Mouse (Mus musculus) forebrain, embryonic 14.5 days (tissue): Measurements from ENCODE around the gene Copz1. TPM values are rescaled to one million over a fixed set of nuclear protein-coding genes. Genes with fewer than 3 reads are reported as not detected.
A peak's percentile ranks its signal among the peaks of the same experiment; 100 is the strongest.
"Not testable (repeated sequence)": the region's sequence is repeated elsewhere in the genome, so short reads cannot be mapped to it uniquely, and the experiment has no call there.

Source experiments
- ATAC-seq: fragments of 200-750 bp; cut with Nextera tagmentation; 2 replicates; pipeline ENCODE4 v1.8.0; 2017; ENCODE audit warnings: mild to moderate bottlenecking, moderate library complexity
- DNase-seq: peaks from one replicate; pipeline ENCODE4 v3.0.0-alpha.2; 2015; ENCODE audit warnings: low spot score
- H3K27ac ChIP-seq: fragments of 300-500 bp; sonication (generic); 2 replicates; pipeline ENCODE4 v1.5.1; 2014; ENCODE audit warnings: low read depth, mild to moderate bottlenecking, control low read depth, low read length, moderate library complexity
- H3K27me3 ChIP-seq: fragments of 300-500 bp; sonication (generic); replicated peaks from 2 replicates; pipeline ENCODE4 v1.6.1; 2014; ENCODE audit warnings: low read length, control low read depth, mixed read lengths; ENCODE audit not compliant: control insufficient read depth, insufficient read depth
- H3K36me3 ChIP-seq: fragments of 300-500 bp; sonication (generic); 2 replicates; pipeline ENCODE4 v1.6.1; 2014; ENCODE audit warnings: low read length, control low read depth; ENCODE audit not compliant: control insufficient read depth, insufficient read depth
- H3K4me1 ChIP-seq: fragments of 300-500 bp; sonication (generic); 2 replicates; pipeline ENCODE4 v1.6.1; 2014; ENCODE audit warnings: antibody characterized with exemption, low read length, control low read depth; ENCODE audit not compliant: control insufficient read depth, insufficient read depth
- H3K4me2 ChIP-seq: fragments of 300-500 bp; sonication (generic); 2 replicates; pipeline ENCODE4 v1.6.1; 2014; ENCODE audit warnings: mild to moderate bottlenecking, control low read depth, low read length
- H3K4me3 ChIP-seq: fragments of 300-500 bp; sonication (generic); 2 replicates; pipeline ENCODE4 v1.5.1; 2014; ENCODE audit warnings: low read depth, low read length, control low read depth
- H3K9ac ChIP-seq: fragments of 300-500 bp; sonication (generic); 2 replicates; pipeline ENCODE4 v1.6.1; 2014; ENCODE audit warnings: mild to moderate bottlenecking, low read length, control low read depth, moderate library complexity
- H3K9me3 ChIP-seq: fragments of 300-500 bp; sonication (generic); replicated peaks from 2 replicates; pipeline ENCODE4 v1.6.1; 2016; ENCODE audit warnings: low read length, control low read depth, mixed read lengths; ENCODE audit not compliant: control insufficient read depth
- WGBS: fragments of 180-500 bp; shearing (Covaris S2); extraction: QIAGEN DNeasy Blood & Tissue Kit; methylation state at CpG from one replicate; pipeline ENCODE4 v1.1.7; 2014; 5-methylcytosine and 5-hydroxymethylcytosine counted together
- polyA plus RNA-seq: library from polyadenylated mRNA; unstranded; fragments of >200 nt; fragmentation: Nextera tagmentation; extraction: Ambion mirVana; gene quantifications from 2 replicates; pipeline ENCODE4 v1.2.1, GENCODE M21; 2014

Gene Copz1
- polyA plus RNA-seq, 1 experiment from 2014 or later, result 271 TPM

DNA sequence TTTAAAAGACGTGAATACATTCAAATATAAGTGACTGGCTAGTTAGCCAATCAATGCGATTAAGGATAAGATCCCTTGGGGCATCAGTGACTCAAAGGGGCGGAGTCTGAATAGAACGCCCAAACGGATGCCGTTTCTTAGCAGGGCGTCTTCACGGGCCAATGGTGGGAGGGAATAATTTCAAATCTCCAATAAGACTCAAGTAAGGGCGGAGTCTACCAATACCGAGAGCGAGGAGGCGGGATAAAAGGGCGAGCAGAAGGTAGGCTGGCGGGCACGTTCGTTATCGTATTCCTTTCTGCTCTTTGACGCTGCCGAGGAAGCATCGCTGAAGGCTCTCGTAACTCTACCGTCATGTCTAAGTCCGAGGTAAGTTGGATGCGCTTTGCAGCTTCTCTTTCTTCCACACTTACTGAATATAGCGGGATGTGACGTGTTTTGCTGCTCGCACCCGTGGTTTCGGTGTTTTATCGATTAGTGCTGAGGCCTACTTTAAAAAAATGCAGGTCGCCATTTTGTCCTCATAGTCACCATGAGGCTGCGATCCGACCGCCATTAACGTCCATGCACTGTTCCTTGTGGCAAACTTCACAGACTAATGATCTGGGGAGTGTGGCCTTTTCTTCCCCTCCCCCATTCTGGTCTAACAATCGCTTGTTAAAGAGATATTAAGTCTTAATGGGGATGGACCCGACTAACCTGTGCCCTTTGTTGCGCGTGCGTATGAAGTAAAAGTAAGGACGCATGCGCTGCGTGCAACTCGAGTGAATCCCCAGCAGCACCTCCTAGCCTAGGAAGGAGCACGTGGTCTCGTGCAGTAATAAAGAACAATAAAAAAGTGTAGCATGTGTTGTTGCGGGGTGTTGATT, 32.1 kb upstream of the Copz1 start, which contains the start of gene Hnrnpa1:
Gene Hnrnpa1, plus strand, starts transcription at position 273 of the 869 bp plus-strand sequence.
- Histone ChIP-seq H3K9me3 (no peaks in the 10 kb centered on the region), H3K4me3 (peak within 1 kb of the TSS; percentile 59), H3K27me3 (no peaks in the 10 kb centered on the region), H3K4me2 (peak within 1 kb of the TSS; percentile 67), H3K4me1 (peaks cover 24% of the 10 kb centered on the region), H3K36me3 (peaks cover 46% of the 10 kb centered on the region), H3K9ac (peak within 1 kb of the TSS; percentile 78), H3K27ac (peak within 1 kb of the TSS; percentile 95)
- WGBS, result under 1% methylated on average over 47 of the region's 47 CpGs
- ATAC-seq (peak; percentile 92), DNase-seq (peak; percentile 100)

- 12% methylated on average over 12 of the region's 12 CpGs for WGBS
Measured at GRCm38 (mm10) chr15:103241071-103242018, 31.2 kb upstream of the Copz1 start.

GRCm38 (mm10) chr15:103242885-103243284, 29.6 kb upstream of the Copz1 start:
- H3K4me2 ChIP-seq, result peak overlapping the region; percentile 67
- 66% methylated on average over 8 of the region's 8 CpGs for WGBS
- peaks cover 64% of the 10 kb centered on the region for H3K36me3 ChIP-seq
- DNase-seq (no peak), ATAC-seq (no peak)
- H3K4me3 ChIP-seq, result peak overlapping the region; percentile 59
- peaks cover 24% of the 10 kb centered on the region for H3K4me1 ChIP-seq
- H3K27me3 ChIP-seq, result no peaks in the 10 kb centered on the region
- H3K9ac ChIP-seq, result peak overlapping the region; percentile 44; the same call in 1 of the 2 replicates
- H3K27ac ChIP-seq, result no peak overlapping the region
- no peaks in the 10 kb centered on the region for H3K9me3 ChIP-seq

More at GRCm38 (mm10) chr15:103241071-103242018, 31.2 kb upstream of the Copz1 start:
- Histone ChIP-seq H3K4me1 (peaks cover 24% of the 10 kb centered on the region), H3K4me3 (peak overlapping the region; percentile 59), H3K27ac (peak overlapping the region; percentile 92), H3K9ac (peak overlapping the region; percentile 78), H3K4me2 (peak overlapping the region; percentile 67), H3K36me3 (peaks cover 48% of the 10 kb centered on the region)
- not testable (repeated sequence) for H3K9me3 ChIP-seq, H3K27me3 ChIP-seq, ATAC-seq, DNase-seq

DNA sequence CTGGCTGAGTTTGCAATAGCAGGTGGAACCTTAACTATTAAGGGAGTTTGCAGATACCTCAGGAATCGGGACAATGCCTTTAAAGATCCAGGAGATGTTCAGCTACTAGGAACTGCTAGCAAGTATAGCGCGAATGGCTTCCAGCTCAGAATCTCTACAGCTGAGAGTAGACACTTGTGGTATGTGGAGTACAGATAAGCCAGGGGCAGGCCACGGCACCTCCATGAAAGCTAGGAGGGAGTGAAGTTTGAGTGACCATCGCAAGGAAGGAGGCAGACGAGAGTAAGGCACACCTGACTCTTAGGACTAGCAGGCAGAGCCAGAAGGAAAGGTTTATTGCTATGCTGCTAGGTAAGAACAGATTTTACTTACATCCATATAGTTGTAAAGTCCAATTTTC, 26.9 kb upstream of the Copz1 start:
- Histone ChIP-seq H3K4me3 (no peak overlapping the region), H3K9ac (no peak overlapping the region), H3K9me3 (no peaks in the 10 kb centered on the region), H3K4me1 (peaks cover 21% of the 10 kb centered on the region), H3K27me3 (no peaks in the 10 kb centered on the region), H3K4me2 (no peak overlapping the region), H3K36me3 (peaks cover 81% of the 10 kb centered on the region), H3K27ac (no peak overlapping the region)
- WGBS, result 84% methylated on average over 6 of the region's 6 CpGs
- DNase-seq, result no peak
- no peak for ATAC-seq

GRCm38 (mm10) chr15:103247078-103247781, 25.3 kb upstream of the Copz1 start:
- H3K9me3 ChIP-seq, result no peaks in the 10 kb centered on the region
- H3K36me3 ChIP-seq, result peaks cover 68% of the 10 kb centered on the region
- ATAC-seq, result no peak
- no peak overlapping the region for H3K9ac ChIP-seq
- H3K4me2 ChIP-seq, result no peak overlapping the region
- 91% methylated on average over 9 of the region's 9 CpGs for WGBS
- H3K4me1 ChIP-seq, result peaks cover 19% of the 10 kb centered on the region
- no peak overlapping the region for H3K4me3 ChIP-seq
- no peak for DNase-seq
- no peak overlapping the region for H3K27ac ChIP-seq
- H3K27me3 ChIP-seq, result no peaks in the 10 kb centered on the region

DNA sequence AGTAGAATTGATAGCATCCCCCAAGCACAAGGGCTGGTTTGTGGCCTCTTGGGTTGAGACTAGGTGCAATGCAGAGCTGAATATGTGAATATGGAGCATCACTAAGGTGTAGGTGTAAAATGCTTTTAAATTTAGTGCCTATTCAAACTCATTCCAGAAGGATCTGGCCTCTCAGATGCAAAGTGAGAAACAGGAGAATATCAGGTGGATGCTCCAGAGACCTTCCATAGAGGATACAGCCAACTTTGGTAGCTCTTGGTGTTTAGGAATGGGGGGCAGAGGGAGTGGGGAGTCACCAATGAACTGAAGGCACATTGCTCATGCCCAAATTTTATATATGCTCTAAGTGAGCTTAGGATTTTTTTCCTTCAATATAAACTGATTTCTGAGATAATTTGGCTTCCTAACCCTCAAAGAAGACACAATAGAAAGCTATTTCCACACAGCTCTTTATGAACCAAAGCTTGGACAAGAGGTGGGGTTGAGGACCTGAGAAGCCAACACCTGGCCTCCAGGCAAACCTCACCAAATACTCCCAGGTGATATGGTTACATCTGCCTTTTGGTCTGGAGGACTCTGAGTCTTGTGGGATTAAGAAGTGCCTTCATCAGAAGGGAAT, 24.6 kb upstream of the Copz1 start:
- DNase-seq, result no peak
- Histone ChIP-seq H3K9ac (no peak overlapping the region), H3K4me2 (no peak overlapping the region), H3K4me3 (no peak overlapping the region), H3K36me3 (peaks cover 61% of the 10 kb centered on the region), H3K9me3 (no peaks in the 10 kb centered on the region), H3K27ac (no peak overlapping the region), H3K4me1 (peaks cover 12% of the 10 kb centered on the region; the same call in 1 of the 2 replicates), H3K27me3 (no peaks in the 10 kb centered on the region)
- ATAC-seq, result no peak

DNA sequence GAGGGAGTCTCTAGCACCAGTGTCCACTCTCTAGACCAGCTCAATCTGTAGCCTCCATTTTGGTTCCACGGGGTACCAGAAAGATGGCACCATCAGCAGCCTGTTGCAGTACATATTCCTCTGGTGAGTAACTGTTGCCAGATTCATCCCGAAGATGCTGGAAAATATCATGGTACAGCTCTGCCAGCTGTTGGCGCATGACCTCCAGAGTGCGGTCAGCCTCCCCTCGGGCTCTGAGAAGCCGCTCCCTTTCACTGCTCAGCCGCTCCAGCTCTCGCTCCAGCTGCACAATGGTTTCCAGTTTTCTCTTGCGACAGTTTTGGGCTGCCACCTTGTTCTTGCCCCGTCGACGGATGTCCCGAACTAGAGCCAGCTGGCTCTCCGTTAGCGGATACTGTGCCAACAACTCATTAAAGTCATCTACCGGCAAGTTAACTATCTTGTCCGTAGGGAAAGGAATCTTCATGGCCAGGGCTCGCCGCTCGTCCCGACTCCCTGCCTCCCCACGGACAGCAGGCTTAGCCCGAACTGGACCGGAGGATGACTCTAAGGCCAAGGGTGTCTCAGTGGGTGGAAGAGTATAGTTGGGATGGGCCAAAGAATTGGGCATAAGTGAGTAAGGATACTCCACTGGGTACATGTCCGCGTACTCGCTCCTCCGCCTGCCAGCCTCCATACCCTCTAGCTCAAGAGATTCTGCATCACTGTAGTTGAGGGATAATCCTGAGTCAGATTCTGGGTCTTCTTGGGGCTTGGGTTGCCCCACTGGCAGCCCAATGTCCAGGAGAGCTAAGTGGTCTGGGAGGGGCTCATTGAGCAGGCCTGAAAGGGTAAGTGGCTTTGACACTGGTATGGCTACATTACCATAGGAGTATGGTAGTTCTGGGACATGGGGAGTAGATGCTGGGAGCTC, 23.9 kb upstream of the Copz1 start:
- peak; percentile 18; the same call in 1 of the 2 replicates for ATAC-seq
- no peak for DNase-seq
- peaks cover 5% of the 10 kb centered on the region; the same call in 1 of the 2 replicates for H3K4me1 ChIP-seq
- 80% methylated on average over 28 of the region's 28 CpGs for whole genome bisulfite sequencing
- H3K9me3 ChIP-seq, result no peaks in the 10 kb centered on the region
- no peak overlapping the region for H3K9ac ChIP-seq
- H3K27me3 ChIP-seq, result no peaks in the 10 kb centered on the region
- H3K4me3 ChIP-seq, result no peak overlapping the region
- no peak overlapping the region for H3K27ac ChIP-seq
- H3K4me2 ChIP-seq, result no peak overlapping the region
- peaks cover 54% of the 10 kb centered on the region for H3K36me3 ChIP-seq
